Mouse (Mus musculus): ENCODE data around the gene Lamtor3. TPM values are rescaled to one million over a fixed set of nuclear protein-coding genes. Genes with fewer than 3 reads are reported as not detected.
A peak's percentile ranks its signal among the peaks of the same experiment; 100 is the strongest.
"Not testable (repeated sequence)": the region's sequence is repeated elsewhere in the genome, so short reads cannot be mapped to it uniquely, and the experiment has no call there.

Lamtor3 gene
- polyA plus RNA-seq, 1 experiment = 45.9 TPM

DNA sequence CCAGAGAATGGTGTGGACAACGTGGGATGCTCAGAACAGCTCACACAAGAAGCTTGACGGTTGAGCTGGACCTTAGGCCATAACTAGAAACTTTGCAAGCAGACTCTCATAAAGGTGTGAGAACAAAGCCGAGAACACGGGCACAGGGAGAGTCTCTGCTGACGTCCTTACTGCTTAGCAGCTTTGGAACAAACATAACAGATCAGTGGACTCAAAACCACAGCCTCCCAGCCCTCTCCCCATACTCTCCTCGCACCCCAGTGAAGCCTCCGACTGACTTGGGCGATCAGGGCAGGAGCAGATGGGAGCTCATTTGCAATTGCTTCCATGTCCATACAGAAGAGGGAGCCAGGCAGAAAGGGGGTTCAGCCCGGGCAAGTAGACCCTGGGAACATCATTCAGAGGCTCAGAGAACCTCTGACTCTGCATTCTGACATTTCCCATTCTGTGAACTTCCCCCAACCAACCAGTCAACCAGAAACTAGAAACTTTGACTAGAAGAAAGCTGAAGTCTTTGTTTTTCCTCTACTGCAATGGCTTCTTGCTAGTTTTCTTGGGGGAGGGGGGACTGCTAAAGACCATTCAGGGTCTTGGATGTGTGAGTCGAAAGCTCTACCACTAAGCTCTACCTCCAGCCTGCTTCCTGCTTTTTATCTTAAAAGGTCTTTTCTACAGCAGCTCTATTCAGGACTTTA is 32.0 kb downstream of the Lamtor3 start:
- peaks cover 27% of the 10 kb centered on the region for H3K4me1 ChIP-seq (replicated peaks; ENCODE audit: control insufficient read depth, insufficient read depth, low read length)
- H3K36me3 ChIP-seq (ENCODE audit: control insufficient read depth, insufficient read depth, low read length) = peaks cover 24% of the 10 kb centered on the region
- no peak overlapping the region for H3K4me3 ChIP-seq (ENCODE audit: control insufficient read depth, insufficient read depth, low read length)
- DNase-seq = no peak
- 85% methylated on average over 10 of the region's 10 CpGs for WGBS
- no peak for TF ChIP-seq CTCF (IDR thresholded peaks at IDR 0.05; ENCODE audit: borderline replicate concordance, control insufficient read depth, extremely low read depth, insufficient read depth, low read length, poor library complexity)
- no peak overlapping the region for H3K27ac ChIP-seq (ENCODE audit: control insufficient read depth, insufficient read depth, low read length)
- no peaks in the 10 kb centered on the region for H3K27me3 ChIP-seq (ENCODE audit: control insufficient read depth, insufficient read depth, low read length)

DNA sequence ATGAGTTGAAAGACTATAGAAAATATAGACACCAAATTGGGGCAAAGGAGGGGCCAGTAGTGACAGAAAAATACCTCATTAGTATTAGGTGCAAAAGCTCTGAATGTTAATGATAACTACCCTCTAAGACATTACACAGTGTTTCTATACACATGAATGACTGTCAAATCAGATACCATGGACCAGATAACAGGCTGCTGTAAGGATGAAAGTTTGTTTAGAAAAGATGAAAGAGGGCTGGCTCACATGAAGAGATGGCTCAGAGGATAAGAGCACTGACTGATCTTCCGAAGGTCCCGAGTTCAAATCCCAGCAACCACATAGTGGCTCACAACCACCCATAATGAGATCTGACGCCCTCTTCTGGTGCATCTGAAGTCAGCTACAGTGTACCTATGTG is 33.0 kb downstream of the Lamtor3 start:
- WGBS = 81% methylated on average over 3 of the region's 3 CpGs
- H3K4me1 ChIP-seq (replicated peaks; ENCODE audit: control insufficient read depth, insufficient read depth, low read length) = peaks cover 31% of the 10 kb centered on the region
- not testable (repeated sequence) for H3K27ac ChIP-seq (ENCODE audit: control insufficient read depth, insufficient read depth, low read length)

DNA sequence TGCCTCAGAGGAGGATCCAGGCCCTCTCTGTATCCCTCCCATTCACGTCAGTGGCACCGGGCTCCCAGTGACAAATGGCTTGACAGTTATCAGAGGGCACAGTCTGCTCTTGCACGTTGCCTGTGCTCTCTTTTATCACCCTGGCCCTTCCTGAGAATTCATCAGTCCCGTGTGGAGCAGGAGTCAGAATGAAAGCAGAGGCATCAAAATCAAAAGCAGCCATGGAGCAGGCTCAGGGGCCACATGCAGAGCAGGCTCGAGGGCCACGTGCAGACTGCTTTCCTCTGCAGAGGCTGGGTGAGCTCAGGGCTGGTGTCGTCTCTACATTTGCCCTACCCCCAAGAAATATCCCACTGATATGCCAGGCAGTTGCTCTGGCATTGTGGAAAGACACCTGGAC is 33.5 kb downstream of the Lamtor3 start:
- H3K27ac ChIP-seq (ENCODE audit: control insufficient read depth, insufficient read depth, low read length) = no peak overlapping the region
- WGBS = 72% methylated on average over 7 of the region's 7 CpGs
- peaks cover 19% of the 10 kb centered on the region for H3K36me3 ChIP-seq (ENCODE audit: control insufficient read depth, insufficient read depth, low read length)
- no peak for DNase-seq
- TF ChIP-seq CTCF (IDR thresholded peaks at IDR 0.05; ENCODE audit: borderline replicate concordance, control insufficient read depth, extremely low read depth, insufficient read depth, low read length, poor library complexity) (no peak), POLR2A (IDR thresholded peaks at IDR 0.05; ENCODE audit: control insufficient read depth, extremely low read depth, insufficient read depth, low read length, poor library complexity) (no peak)
- H3K4me3 ChIP-seq (ENCODE audit: control insufficient read depth, insufficient read depth, low read length) = no peak overlapping the region
- H3K4me1 ChIP-seq (replicated peaks; ENCODE audit: control insufficient read depth, insufficient read depth, low read length) = peaks cover 31% of the 10 kb centered on the region
- no peaks in the 10 kb centered on the region for H3K27me3 ChIP-seq (ENCODE audit: control insufficient read depth, insufficient read depth, low read length)

More for the DNA sequence above, 33.0 kb downstream of the Lamtor3 start:
- peaks cover 21% of the 10 kb centered on the region for H3K36me3 ChIP-seq (ENCODE audit: control insufficient read depth, insufficient read depth, low read length)
- DNase-seq; H3K4me3 ChIP-seq (ENCODE audit: control insufficient read depth, insufficient read depth, low read length); H3K27me3 ChIP-seq (ENCODE audit: control insufficient read depth, insufficient read depth, low read length): not testable (repeated sequence)

DNA sequence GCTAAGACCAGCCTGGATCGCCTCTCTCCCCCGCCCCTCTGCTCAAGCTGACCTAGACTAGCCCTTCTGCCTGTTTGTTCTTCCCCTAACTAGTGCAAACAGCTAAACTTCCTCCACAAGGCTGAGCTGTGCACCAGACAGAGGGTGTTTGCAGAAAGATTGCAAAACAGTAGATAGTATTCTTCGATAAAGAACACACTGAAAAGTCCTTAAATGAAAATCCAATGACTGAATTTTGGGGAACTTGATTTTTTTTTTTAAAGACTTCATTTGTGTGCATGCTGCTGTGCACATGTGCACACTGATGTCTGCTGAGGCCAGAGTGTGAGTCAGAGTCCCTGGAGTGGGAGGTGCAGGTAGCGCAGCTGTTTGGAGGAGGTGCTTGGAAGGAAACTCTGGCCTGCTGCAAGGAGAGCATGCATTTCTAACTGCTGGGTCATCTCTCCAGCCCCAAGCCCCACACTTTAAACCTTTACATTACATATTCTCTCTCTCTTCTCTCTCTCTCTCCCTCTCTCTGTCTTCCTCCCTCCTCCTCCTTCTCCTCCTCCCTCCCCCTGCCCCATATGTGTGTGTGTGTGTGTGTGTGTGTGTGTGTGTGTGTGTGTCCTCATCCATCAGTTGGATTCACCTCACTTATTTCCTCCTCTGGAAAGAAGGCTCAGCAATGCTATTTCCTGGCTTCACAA is 34.1 kb downstream of the Lamtor3 start:
- Histone ChIP-seq H3K27me3 (ENCODE audit: control insufficient read depth, insufficient read depth, low read length) (no peaks in the 10 kb centered on the region), H3K36me3 (ENCODE audit: control insufficient read depth, insufficient read depth, low read length) (peaks cover 15% of the 10 kb centered on the region), H3K4me1 (replicated peaks; ENCODE audit: control insufficient read depth, insufficient read depth, low read length) (peaks cover 31% of the 10 kb centered on the region), H3K27ac (ENCODE audit: control insufficient read depth, insufficient read depth, low read length) (0 out of 2 replicates have a peak overlapping the region, but pooled peaks have one; percentile 14), H3K4me3 (ENCODE audit: control insufficient read depth, insufficient read depth, low read length) (no peak overlapping the region)
- WGBS = 42% methylated on average over 4 of the region's 4 CpGs
- TF ChIP-seq POLR2A (IDR thresholded peaks at IDR 0.05; ENCODE audit: control insufficient read depth, extremely low read depth, insufficient read depth, low read length, poor library complexity) (no peak), CTCF (IDR thresholded peaks at IDR 0.05; ENCODE audit: borderline replicate concordance, control insufficient read depth, extremely low read depth, insufficient read depth, low read length, poor library complexity) (no peak)
- DNase-seq = no peak

DNA sequence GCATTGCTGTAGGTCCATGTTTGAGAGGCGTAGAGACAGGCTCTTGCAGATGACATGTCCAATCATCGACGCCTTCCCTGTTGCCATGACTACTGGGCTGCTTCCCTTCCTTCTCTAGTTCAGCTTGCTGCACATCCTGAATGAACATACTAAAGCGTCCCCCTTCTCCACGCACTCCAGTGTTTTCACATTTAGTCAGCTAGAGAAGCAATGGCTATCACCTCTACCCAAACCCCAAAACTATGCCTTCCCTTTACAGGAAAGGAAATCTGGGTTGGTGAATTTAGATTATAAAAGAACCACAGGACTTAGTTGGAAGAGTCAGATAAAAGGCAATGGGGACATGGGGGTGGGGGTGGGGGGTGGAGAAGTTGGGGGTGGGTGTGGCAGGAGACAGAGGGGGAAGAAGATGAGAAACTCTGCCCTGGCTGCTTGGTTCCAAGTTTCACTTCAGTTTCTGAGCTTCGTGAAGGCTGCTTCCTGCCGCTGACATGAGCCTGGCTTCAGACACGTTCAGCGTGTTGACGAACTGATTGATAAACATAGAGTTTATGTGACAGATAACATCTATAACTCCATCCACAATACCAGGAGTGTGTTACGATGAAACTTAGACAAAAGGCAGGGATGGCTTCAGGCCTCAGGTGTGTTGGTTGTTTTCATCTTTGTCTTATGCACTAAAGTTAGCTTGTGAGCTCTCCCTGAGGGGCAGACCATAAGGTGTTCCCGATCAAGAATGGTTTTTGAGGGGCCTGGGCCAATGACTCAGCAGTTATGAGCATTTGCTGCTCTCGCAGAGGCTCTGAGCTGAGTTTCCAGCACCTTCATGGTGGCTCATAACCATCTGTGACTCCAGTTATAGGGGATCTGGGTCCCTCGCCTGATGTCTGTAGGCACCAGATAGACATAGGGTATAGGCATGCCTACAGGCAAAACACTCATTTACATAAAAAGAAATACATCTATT is 34.9 kb downstream of the Lamtor3 start:
- H3K4me1 ChIP-seq (replicated peaks; ENCODE audit: control insufficient read depth, insufficient read depth, low read length) = peaks cover 31% of the 10 kb centered on the region
- peak; percentile 55 for DNase-seq
- 8% methylated on average over 14 of the region's 14 CpGs for WGBS

DNA sequence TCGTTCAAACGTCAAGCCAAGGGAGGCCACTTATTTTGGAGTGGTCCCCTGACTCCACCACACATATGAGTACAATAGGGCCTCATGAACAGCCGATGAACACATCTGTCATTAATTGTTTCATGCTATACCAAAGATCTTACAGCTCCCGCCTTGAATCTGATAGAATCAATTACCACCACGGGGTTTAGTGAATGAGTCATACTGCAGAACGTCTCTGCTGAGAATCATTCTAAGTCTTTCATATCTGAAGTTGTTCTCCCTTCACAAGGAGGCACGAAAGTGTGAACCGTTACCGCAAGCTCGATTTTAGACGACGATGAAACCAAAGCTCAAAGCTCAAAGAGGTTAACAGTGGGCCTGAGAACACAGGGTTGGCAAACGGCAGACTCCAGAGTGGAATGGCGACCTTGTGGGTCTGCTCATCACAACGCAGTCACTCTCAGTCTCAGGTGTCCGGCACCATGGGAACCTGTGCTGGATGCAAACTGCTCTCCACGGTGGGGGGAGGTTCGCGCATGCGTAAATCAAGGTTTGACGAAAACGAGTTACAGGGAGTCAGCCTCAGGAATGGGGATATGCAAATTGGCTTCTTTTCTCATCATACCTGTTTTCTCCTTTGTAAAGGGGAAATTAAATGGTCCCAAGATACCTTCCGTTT is 36.1 kb downstream of the Lamtor3 start:
- Histone ChIP-seq H3K36me3 (ENCODE audit: control insufficient read depth, insufficient read depth, low read length) (peaks cover 11% of the 10 kb centered on the region), H3K27me3 (ENCODE audit: control insufficient read depth, insufficient read depth, low read length) (no peaks in the 10 kb centered on the region), H3K4me3 (ENCODE audit: control insufficient read depth, insufficient read depth, low read length) (no peak overlapping the region), H3K4me1 (replicated peaks; ENCODE audit: control insufficient read depth, insufficient read depth, low read length) (peaks cover 31% of the 10 kb centered on the region), H3K27ac (ENCODE audit: control insufficient read depth, insufficient read depth, low read length) (peak overlapping the region; percentile 36; the same call in 1 of the 2 replicates)
- TF ChIP-seq CTCF (IDR thresholded peaks at IDR 0.05; ENCODE audit: borderline replicate concordance, control insufficient read depth, extremely low read depth, insufficient read depth, low read length, poor library complexity) (no peak), POLR2A (IDR thresholded peaks at IDR 0.05; ENCODE audit: control insufficient read depth, extremely low read depth, insufficient read depth, low read length, poor library complexity) (no peak)
- 79% methylated on average over 23 of the region's 23 CpGs for WGBS
- DNase-seq = no peak

More for the DNA sequence above, 34.9 kb downstream of the Lamtor3 start:
- H3K36me3 ChIP-seq (ENCODE audit: control insufficient read depth, insufficient read depth, low read length) = peaks cover 18% of the 10 kb centered on the region
- no peaks in the 10 kb centered on the region for H3K27me3 ChIP-seq (ENCODE audit: control insufficient read depth, insufficient read depth, low read length)
- H3K4me3 ChIP-seq (ENCODE audit: control insufficient read depth, insufficient read depth, low read length) = no peak overlapping the region
- peak overlapping the region; percentile 40 for H3K27ac ChIP-seq (ENCODE audit: control insufficient read depth, insufficient read depth, low read length)
- TF ChIP-seq POLR2A (IDR thresholded peaks at IDR 0.05; ENCODE audit: control insufficient read depth, extremely low read depth, insufficient read depth, low read length, poor library complexity) = no peak
- no peak for TF ChIP-seq CTCF (IDR thresholded peaks at IDR 0.05; ENCODE audit: borderline replicate concordance, control insufficient read depth, extremely low read depth, insufficient read depth, low read length, poor library complexity)

All from thymus, adult 2 months (tissue).